Mouse (Mus musculus) layer of hippocampus, postnatal 25 days (tissue): ENCODE data around the gene Sgsh. TPM values are rescaled to one million over a fixed set of nuclear protein-coding genes. Genes with fewer than 3 reads are reported as not detected.
"Not testable (repeated sequence)": the region's sequence is repeated elsewhere in the genome, so short reads cannot be mapped to it uniquely, and the experiment has no call there.

Experiments
- DNase-seq, 2 experiments: peaks; one replicate each; pipeline ENCODE4 v3.0.0; 2022; ENCODE audit warnings: mixed read lengths in 2 of 2, low spot score in 1 of 2; ENCODE audit errors: extremely low spot score in 1 of 2
- total RNA-seq, 2 experiments: library from RNA; stranded (reverse); gene quantifications; 2 replicates each; pipeline ENCODE4 v1.2.3; 2021

Sgsh gene
- 1 to 10 TPM; 5.0 to 5.1 TPM for total RNA-seq

DNA sequence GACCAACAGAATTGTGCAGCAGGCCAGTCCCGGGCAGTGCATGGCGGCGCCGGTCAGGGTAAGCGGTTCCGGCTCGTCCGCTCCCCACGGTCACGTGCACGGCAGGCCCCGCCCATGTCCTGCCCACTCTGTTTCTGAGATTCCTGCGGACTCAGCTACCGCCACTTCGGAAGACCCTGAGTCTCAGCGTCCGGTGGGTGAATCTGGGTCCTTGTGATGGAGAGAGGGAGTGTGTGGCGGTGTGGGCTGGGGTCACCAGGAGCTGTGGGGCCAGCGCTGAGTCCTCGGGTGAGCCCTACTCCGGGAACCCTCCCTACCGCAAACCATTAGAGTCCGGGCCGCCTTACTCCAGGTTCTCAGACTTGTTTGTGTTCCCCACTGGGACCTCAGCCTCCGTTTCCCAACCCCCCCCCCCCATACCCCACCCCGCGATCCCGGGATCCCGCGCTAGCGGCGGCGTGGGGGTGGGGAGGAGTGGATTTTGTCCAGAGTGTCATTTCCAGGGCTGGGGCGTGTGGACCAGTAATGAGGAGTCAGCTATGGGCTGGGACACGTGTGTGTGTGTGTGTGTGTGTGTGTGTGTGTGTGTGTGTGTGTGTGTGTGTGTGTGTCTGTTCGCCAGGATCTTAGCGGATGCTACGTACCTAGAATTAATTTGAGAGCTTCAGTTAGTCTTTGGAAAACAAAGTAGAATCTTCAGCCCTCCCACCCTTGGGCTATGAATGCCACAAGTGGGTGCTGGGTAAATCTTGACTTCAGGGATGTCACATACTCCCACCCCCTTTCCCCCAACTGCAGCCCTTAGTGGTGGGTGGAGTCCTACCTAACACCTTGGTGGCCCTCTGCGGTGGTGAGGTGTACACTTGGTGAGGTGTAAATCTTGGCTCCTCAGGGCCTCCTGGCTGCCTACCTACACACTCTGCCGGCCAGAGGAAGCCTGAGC lies at the start of gene Sgsh, which contains the start of gene Slc26a11:
Gene Sgsh, minus strand, starts transcription at position 94 of the 943 bp plus-strand sequence.
Gene Slc26a11, plus strand, starts transcription at position 115 of the 943 bp plus-strand sequence.
- DNase-seq = peak; percentile 64 to 69

GRCm38 (mm10) chr11:119404627-119405026 lies 49.3 kb upstream of the Sgsh start:
- peak in 1 of 2 experiments; percentile 11 for DNase-seq

DNA sequence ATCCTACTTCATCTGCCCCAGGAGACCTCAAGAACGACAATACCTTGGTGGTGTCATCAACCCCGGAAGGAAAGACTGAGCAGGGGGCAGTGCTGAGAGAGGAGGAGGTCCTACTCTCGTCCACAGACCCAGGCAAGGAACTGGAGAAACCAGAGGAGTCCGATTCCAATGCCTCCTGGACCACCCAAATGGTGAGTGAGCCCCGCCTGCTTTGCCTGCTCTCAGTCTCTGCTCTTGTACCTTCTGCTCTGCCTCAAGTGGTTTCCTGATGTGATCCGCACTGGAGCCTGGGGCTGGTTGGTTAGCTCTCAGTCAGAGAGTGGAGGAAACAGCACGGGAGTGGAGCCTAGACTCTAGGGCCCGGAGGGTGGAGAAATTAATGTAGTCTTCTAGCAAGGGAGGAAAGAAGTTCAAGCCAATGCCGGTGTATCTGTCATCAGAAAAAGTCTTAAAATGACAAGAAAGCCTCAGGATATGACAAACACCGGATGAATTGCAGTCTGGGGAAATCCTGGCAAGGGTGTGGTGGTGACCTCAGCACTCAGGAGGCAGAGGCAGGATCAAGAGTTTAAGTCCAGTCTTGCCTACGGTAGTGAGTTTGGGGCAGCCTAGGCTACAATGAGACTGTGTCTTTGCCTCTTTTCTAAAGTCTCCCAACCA lies 47.3 kb upstream of the Sgsh start:
- DNase-seq = no peak

DNA sequence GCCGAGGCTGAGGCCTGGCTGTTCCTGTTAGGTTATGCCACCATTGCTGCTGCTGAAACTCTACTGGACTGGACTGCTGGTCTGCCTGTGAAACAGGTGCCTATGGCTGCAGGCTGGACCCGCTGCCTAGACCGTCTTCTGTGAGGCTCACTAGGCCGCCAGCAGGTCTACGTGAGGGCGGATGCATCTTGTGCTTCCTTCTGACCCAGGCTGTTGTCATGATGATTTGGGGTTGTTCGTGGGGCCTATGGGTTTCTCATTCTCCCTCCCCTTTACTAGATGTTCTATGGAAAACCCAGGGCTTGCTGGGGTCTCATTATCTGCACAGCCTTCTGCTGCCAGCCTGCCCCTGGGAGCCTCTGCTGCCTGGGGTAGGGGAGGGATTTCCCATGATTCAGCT lies 41.1 kb upstream of the Sgsh start:
- no peak for DNase-seq

GRCm38 (mm10) chr11:119395931-119396330 lies 40.6 kb upstream of the Sgsh start:
- DNase-seq = no peak

- no peak for DNase-seq
Observed at GRCm38 (mm10) chr11:119395394-119395793, 40.1 kb upstream of the Sgsh start.

GRCm38 (mm10) chr11:119394210-119394609 lies 38.9 kb upstream of the Sgsh start:
- no peak for DNase-seq

DNA sequence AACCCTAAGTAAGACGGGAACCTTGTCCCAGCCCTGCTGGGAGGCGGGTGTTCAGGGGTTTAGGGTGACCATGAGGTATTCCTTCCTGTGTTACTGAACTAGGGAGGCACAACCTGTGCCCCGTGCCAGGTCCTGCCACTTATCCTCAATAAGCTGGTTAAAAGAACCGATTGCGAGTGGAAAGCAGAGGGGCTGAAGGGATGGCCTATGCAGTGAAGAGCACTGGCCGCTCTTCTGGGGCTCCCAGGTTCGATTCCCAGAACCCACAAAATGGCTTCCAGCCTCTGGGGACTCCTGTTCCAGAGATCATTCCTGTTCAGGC lies 38.1 kb upstream of the Sgsh start:
- DNase-seq = no peak

DNA sequence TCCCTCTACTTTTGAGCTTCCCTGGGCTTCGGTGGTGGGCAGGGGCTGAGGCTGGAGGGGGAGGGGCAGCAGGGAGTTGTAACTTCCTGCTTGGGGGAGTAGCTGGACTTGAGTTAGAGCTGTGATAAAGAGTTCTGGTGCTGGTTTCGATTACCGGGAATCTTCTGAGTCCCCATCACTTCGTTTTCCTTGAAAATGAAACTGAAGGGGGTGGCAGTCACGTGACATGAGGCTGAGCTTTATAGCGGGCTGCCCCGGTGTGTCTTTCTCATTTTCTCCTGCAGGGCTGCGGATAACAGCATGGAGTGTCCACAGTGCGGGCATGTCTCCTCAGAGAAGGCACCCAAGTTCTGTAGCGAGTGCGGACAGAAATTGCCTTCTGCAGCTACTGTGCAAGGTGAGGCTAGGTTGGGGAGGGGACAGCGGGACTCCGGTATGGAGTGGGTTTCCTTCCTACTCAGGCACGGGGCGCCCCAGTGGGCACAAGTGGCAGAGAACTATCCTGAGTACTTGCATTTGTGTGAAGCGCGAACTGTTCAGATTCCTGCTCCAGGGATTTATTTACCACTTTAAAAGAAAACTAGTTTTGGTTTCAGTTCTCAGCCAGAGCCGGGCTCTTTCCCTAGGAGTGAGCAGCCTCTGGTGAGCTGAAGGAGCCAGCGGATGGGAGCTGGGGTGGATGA lies 37.6 kb upstream of the Sgsh start, which contains the start of gene Rnf213:
Gene Rnf213, plus strand, starts transcription at position 301 of the 683 bp plus-strand sequence.
- peak in 1 of 2 experiments; percentile 7 for DNase-seq

DNA sequence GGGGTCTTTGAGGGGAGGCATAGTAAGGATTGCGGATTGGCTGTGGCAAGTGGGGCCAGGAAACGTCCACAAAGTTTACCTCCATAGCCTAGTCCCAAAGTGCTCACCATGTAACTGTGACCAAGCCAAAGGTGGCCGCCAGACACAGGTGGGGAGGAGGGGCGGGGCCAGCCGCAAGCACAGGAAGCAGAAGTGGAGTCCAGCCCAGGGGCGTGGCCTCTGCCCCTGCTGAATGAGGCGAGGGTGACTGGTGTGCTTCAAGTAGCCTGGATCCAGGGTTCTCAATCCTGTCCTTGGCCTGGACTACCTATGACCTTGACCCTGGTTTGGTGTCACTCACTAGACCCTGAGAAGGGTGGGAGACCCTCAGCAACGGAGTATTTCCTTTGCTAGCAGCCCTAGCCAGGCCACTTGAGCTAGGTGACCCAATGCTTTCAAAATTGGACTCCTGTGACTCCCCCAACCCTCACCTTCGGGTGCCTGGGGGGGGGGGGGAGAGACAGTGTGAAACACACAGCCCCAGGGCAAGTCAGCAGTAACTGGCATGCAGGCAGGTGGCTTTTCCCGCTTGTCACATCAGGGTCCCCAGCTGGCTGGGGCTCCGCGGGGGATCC lies 36.8 kb upstream of the Sgsh start:
- no peak for DNase-seq

GRCm38 (mm10) chr11:119391386-119392000 lies 36.2 kb upstream of the Sgsh start:
- no peak for DNase-seq

DNA sequence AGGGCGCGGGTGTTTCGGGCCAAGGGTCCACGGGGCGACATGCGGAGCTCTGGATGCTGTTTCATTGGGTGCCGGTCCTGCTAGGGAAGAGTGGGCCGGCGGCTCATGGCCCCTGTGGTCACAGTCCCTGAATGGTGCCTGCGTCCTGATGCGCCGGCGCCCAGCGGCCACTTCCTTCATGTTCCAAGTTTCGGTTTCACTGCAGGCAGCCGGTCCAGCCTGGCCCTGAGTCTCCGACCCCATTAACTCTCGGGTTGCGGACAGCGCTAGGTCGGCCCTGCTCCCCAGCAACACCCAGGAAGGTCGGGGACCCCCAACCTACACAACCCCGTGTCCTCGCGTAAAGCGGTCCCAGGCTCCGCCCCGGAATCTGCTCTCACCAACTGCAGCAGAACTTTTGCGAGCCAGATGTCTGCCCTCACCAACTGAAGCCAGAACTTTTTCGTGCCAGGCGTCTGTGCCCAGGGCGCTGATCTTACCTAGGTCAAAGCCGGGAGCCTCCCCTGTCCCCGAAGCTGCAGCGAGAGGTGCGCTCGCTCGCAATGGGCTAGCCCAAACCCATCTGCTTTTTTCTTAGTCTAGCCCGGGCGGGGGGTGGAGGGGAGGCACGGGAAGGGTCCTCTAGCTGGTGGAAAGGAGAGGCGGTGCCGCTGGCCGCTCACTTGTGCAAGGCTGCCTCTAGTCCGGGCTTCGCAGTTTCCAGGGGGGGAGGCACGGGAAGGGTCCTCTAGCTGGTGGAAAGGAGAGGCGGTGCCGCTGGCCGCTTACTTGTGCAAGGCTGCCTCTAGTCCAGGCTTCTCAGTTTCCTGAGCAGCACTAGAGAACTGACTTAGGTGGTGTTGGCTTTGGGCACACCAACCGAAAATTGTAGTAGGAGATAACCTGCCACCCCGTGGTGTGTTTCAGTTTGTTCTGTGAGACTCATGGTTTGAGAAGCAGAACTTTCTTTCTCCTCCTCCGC lies 35.2 kb upstream of the Sgsh start:
- DNase-seq = peak; percentile 18 to 28

GRCm38 (mm10) chr11:119389851-119390270 lies 34.5 kb upstream of the Sgsh start:
- DNase-seq = peak; percentile 27 to 56

GRCm38 (mm10) chr11:119387273-119387672 lies 31.9 kb upstream of the Sgsh start:
- DNase-seq = not testable (repeated sequence)

DNA sequence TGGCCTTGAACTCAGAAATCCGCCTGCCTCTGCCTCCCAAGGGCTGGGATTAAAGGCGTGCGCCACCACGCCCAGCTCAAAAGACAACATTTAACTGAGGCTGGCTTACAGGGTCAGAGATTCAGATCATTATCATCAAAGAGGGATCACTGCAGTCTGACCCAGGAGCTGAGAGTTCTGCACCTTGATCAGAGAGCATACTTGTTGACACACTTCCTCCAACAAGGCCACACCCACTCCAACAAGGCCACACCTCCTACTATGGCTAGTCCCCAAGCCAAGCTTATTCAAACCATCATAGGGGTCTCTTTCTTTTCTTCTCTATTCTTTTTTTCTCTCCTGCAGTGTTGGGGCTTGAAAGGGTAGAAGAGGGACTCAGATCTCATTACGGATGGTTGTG lies 31.0 kb upstream of the Sgsh start:
- no peak for DNase-seq

GRCm38 (mm10) chr11:119384904-119385303 lies 29.6 kb upstream of the Sgsh start:
- DNase-seq = no peak

DNA sequence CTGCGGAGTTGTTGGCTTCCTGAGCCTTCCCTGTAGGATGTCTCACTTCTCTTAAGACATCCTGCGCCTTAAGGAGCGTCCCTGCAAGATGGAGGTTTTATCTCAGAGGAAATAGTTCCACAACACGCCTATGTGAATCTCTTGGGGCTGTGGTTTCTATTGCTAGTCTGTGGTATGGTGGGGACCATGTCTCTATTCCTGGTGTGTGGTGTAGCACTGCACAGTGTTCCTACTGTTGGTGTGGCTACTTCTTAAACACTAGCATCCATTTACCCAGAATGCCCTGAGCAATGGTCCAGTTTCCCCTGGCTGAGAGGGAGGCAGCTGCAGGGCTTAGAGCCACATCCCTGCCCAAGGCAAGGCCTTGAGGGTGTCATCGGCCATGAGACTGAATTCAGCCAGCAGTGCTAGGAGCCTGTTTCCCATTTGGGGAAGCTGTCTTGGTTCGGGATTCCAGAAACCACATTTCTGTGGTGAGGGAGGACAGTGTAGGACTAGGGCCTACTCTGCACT lies 27.1 kb upstream of the Sgsh start:
- DNase-seq = no peak

- no peak for DNase-seq
Observed at GRCm38 (mm10) chr11:119381631-119382337, 26.4 kb upstream of the Sgsh start.
